In the genomic region with DNA sequence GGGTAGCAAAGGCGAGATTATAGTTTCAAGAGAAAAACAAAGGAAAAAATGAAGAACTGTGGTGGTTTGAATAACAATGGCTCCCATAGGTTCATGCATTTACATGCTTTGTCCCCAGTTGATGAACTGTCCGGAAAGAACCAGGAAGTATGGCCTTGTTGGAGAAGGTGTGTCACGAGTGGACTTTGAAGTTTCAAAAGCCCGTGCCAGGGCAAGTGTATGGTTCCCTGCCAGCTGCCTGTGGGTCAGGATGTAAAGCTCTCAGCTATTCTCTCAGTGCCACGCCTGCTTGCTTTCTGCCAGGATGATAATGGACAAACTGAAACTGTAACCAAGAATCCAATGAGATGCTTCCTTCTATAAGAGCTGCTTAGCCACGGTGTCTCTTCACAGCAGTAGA, we compare ENCODE assay signal across 19 mouse cellular contexts.
"Had no signal": no experiment of that assay in that cellular context is flagged by ENCODE, and none has a peak within 500 bp of the region (broad histone marks: within the 10 kb centered on the region; RNA-seq: fewer than 3 reads in every experiment).

No protein-coding gene starts in this region.

- H3K4me2 ChIP-seq: kidney, embryonic 15.5 days; limb, embryonic 12.5 days; limb, embryonic 15.5 days; liver, embryonic 13.5 days; midbrain, embryonic 11.5 days had no signal

- H3K9me3 ChIP-seq: kidney, embryonic 15.5 days; limb, embryonic 15.5 days; liver, embryonic 13.5 days had no signal

- H3K27ac ChIP-seq: kidney, embryonic 15.5 days; layer of hippocampus, adult 2 months; left cerebral cortex, adult 2 months; limb, embryonic 12.5 days; limb, embryonic 15.5 days; liver, embryonic 13.5 days had no signal

- H3K4me3 ChIP-seq: kidney, embryonic 15.5 days; layer of hippocampus, adult 2 months; left cerebral cortex, adult 2 months; limb, embryonic 12.5 days; limb, embryonic 15.5 days; liver, embryonic 13.5 days had no signal

- DNase-seq: kidney, adult 8-10 months; kidney, postnatal 10 days; kidney, postnatal 36 days; layer of hippocampus, postnatal 36 days; left cerebral cortex, postnatal 4 days; liver, embryonic 13.5 days; lung, adult 2 months; lung, postnatal 14 days; lung, postnatal 4 days; midbrain, embryonic 14.5 days; thymus, adult 2 months; thymus, postnatal 14 days; thymus, postnatal 4 days had no signal

- H3K9ac ChIP-seq: kidney, embryonic 15.5 days; limb, embryonic 12.5 days; limb, embryonic 15.5 days; liver, embryonic 13.5 days had no signal

- H3K27me3 ChIP-seq: kidney, embryonic 15.5 days; limb, embryonic 12.5 days; limb, embryonic 15.5 days; liver, embryonic 13.5 days had no signal

- H3K4me1 ChIP-seq: kidney, embryonic 15.5 days; limb, embryonic 12.5 days; limb, embryonic 15.5 days; liver, embryonic 13.5 days had no signal
